Mouse (Mus musculus) cerebellum, postnatal 4 days (tissue): Measurements from ENCODE around the gene Zfp791.
A peak's percentile ranks its signal among the peaks of the same experiment; 100 is the strongest.
"Not testable (repeated sequence)": the region's sequence is repeated elsewhere in the genome, so short reads cannot be mapped to it uniquely, and the experiment has no call there.

Experiments
- DNase-seq, 2 experiments: peaks; one replicate each; pipeline ENCODE4 v3.0.0; 2022; ENCODE audit warnings: low spot score in 2 of 2, mixed read lengths in 1 of 2

Gene Zfp791

GRCm38 (mm10) chr8:85122995-85123394 is at the start of gene Zfp791:
Zfp791 (minus strand) TSS chr8:85123095.
- DNase-seq = no peak

- peak in 1 of 2 experiments; percentile 35 for DNase-seq
Measured at GRCm38 (mm10) chr8:85171291-85171690, 48.4 kb upstream of the Zfp791 start.

GRCm38 (mm10) chr8:85151624-85152023 is 28.7 kb upstream of the Zfp791 start, which contains the start of gene Cks1brt:
Cks1brt (plus strand) TSS chr8:85151924.
- DNase-seq = no peak

GRCm38 (mm10) chr8:85142516-85142915 is 19.6 kb upstream of the Zfp791 start:
- DNase-seq = no peak

GRCm38 (mm10) chr8:85135690-85136089 is 12.8 kb upstream of the Zfp791 start:
- not testable (repeated sequence) for DNase-seq

- DNase-seq = no peak
Measured at GRCm38 (mm10) chr8:85132335-85132734, 9.4 kb upstream of the Zfp791 start.

- no peak for DNase-seq
Measured at GRCm38 (mm10) chr8:85123691-85124090, 796 bp upstream of the Zfp791 start.

- DNase-seq = not testable (repeated sequence)
Measured at GRCm38 (mm10) chr8:85120251-85120650, 2.6 kb downstream of the Zfp791 start.

GRCm38 (mm10) chr8:85119052-85119981 is 3.6 kb downstream of the Zfp791 start:
- peak; percentile 43 to 67 for DNase-seq

- DNase-seq = no peak
Measured at GRCm38 (mm10) chr8:85116984-85117383, 5.9 kb downstream of the Zfp791 start.

GRCm38 (mm10) chr8:85115501-85115900 is 7.4 kb downstream of the Zfp791 start:
- no peak for DNase-seq

- DNase-seq = no peak
Measured at GRCm38 (mm10) chr8:85113241-85113640, 9.7 kb downstream of the Zfp791 start.

GRCm38 (mm10) chr8:85100076-85100665 is 22.7 kb downstream of the Zfp791 start:
- no peak for DNase-seq

GRCm38 (mm10) chr8:85096850-85097249 is 26.0 kb downstream of the Zfp791 start:
- DNase-seq = no peak

- no peak for DNase-seq
Measured at GRCm38 (mm10) chr8:85096196-85096595, 26.7 kb downstream of the Zfp791 start.

GRCm38 (mm10) chr8:85095566-85095965 is 27.3 kb downstream of the Zfp791 start:
- DNase-seq = no peak

GRCm38 (mm10) chr8:85095051-85095450 is 27.8 kb downstream of the Zfp791 start:
- DNase-seq = no peak

GRCm38 (mm10) chr8:85091526-85092090 is 31.3 kb downstream of the Zfp791 start:
- no peak for DNase-seq

GRCm38 (mm10) chr8:85090856-85091255 is 32.0 kb downstream of the Zfp791 start:
- DNase-seq = no peak

GRCm38 (mm10) chr8:85088771-85089170 is 34.1 kb downstream of the Zfp791 start:
- DNase-seq = no peak

GRCm38 (mm10) chr8:85086238-85086637 is 36.7 kb downstream of the Zfp791 start:
- DNase-seq = no peak

GRCm38 (mm10) chr8:85084633-85085032 is 38.3 kb downstream of the Zfp791 start:
- DNase-seq = no peak
